Mouse (Mus musculus) MEL (cell line): ENCODE measurements around the gene Armc7. TPM values are rescaled to one million over a fixed set of nuclear protein-coding genes. Genes with fewer than 3 reads are reported as not detected.

Source experiments
- DNase-seq: peaks from one replicate; pipeline ENCODE4 v3.0.0; 2011; ENCODE audit warnings: low read depth, low spot score
- H3K27ac ChIP-seq: 2 replicates; pipeline ENCODE4 v1.5.1; 2012; ENCODE audit warnings: low read depth, mild to moderate bottlenecking, control low read depth, low read length, moderate library complexity; ENCODE audit not compliant: control insufficient read depth
- H3K27me3 ChIP-seq, 2 experiments: fragments of 150-350 bp in 1 of 2; sonication (generic) in 1 of 2; 2 replicates each; pipeline ENCODE4 v1.6.1; 2012; ENCODE audit warnings: low read length in 2 of 2, mild to moderate bottlenecking in 2 of 2, improper control_type of control experiment in 1 of 2, moderate library complexity in 1 of 2; ENCODE audit not compliant: insufficient read depth in 2 of 2, control insufficient read depth in 1 of 2
- H3K36me3 ChIP-seq, 2 experiments: 2 replicates each; pipeline ENCODE4 v1.6.1; 2012 to 2014; ENCODE audit warnings: low read length in 2 of 2, improper control_type of control experiment in 1 of 2, inconsistent platforms in 1 of 2, mild to moderate bottlenecking in 1 of 2; ENCODE audit not compliant: insufficient read depth in 2 of 2, control insufficient read depth in 1 of 2
- H3K4me1 ChIP-seq, 2 experiments: fragments of 150-350 bp in 1 of 2; sonication (generic) in 1 of 2; 2 replicates each; pipeline ENCODE4 v1.6.1; 2012; ENCODE audit warnings: low read length in 2 of 2, improper control_type of control experiment in 1 of 2, mild to moderate bottlenecking in 1 of 2; ENCODE audit not compliant: insufficient read depth in 2 of 2, control insufficient read depth in 1 of 2
- H3K4me3 ChIP-seq, 2 experiments: fragments of 150-350 bp in 1 of 2; sonication (generic) in 1 of 2; 2 replicates each; pipeline ENCODE4 v1.5.1; 2012; ENCODE audit warnings: low read depth in 2 of 2, low read length in 2 of 2, mild to moderate bottlenecking in 2 of 2, moderate library complexity in 2 of 2, control low read depth in 1 of 2, improper control_type of control experiment in 1 of 2; ENCODE audit not compliant: control insufficient read depth in 1 of 2, insufficient read depth in 1 of 2
- H3K79me2 ChIP-seq: 2 replicates; pipeline ENCODE4 v1.6.1; 2012; ENCODE audit warnings: mild to moderate bottlenecking, low read length, moderate library complexity; ENCODE audit not compliant: control insufficient read depth, poor library complexity, insufficient read depth
- H3K9ac ChIP-seq: 2 replicates; pipeline ENCODE4 v1.6.1; 2012; ENCODE audit warnings: low read depth, mild to moderate bottlenecking, control low read depth, low read length, moderate library complexity; ENCODE audit not compliant: control insufficient read depth, poor library complexity, severe bottlenecking
- H3K9me3 ChIP-seq: fragments of 150-350 bp; sonication (generic); replicated peaks from 2 replicates; pipeline ENCODE4 v1.6.1; 2012; ENCODE audit warnings: mild to moderate bottlenecking, low read length, improper control_type of control experiment, moderate library complexity; ENCODE audit not compliant: insufficient read depth
- BHLHE40 ChIP-seq: IDR thresholded peaks from 2 replicates; pipeline ENCODE4 v1.6.1; 2012; ENCODE audit warnings: low read depth, mild to moderate bottlenecking, inconsistent platforms, low read length, improper control_type of control experiment, borderline replicate concordance
- CHD1 ChIP-seq: IDR thresholded peaks from 2 replicates; pipeline ENCODE4 v1.6.1; 2012; ENCODE audit warnings: low read depth, mild to moderate bottlenecking, inconsistent platforms, low read length, improper control_type of control experiment
- CTCF ChIP-seq, 3 experiments: IDR thresholded peaks in 2 of 3; conservative IDR thresholded peaks in 1 of 3; 2 replicates each; pipeline ENCODE4 v1.5.1; 2011 to 2012; ENCODE audit warnings: low read length in 3 of 3, low read depth in 2 of 3, mild to moderate bottlenecking in 2 of 3, improper control_type of control experiment in 1 of 3, inconsistent platforms in 1 of 3, mixed read lengths in 1 of 3, moderate library complexity in 1 of 3; ENCODE audit not compliant: control insufficient read depth in 1 of 3, insufficient read depth in 1 of 3, poor library complexity in 1 of 3, severe bottlenecking in 1 of 3
- ELF1 ChIP-seq: IDR thresholded peaks from 2 replicates; pipeline ENCODE4 v1.6.1; 2014; ENCODE audit warnings: low read depth, mild to moderate bottlenecking, inconsistent platforms, low read length, improper control_type of control experiment, moderate library complexity
- EP300 ChIP-seq, 2 experiments: IDR thresholded peaks; 2 replicates each; pipeline ENCODE4 v1.6.1; 2011; ENCODE audit warnings: improper control_type of control experiment in 2 of 2, low read length in 2 of 2, low read depth in 1 of 2, mild to moderate bottlenecking in 1 of 2
- GABPA ChIP-seq: IDR thresholded peaks from 2 replicates; pipeline ENCODE4 v1.6.1; 2012; ENCODE audit warnings: low read depth, mild to moderate bottlenecking, inconsistent platforms, low read length, improper control_type of control experiment, moderate library complexity
- HCFC1 ChIP-seq: IDR thresholded peaks from 2 replicates; pipeline ENCODE4 v1.6.1; 2012; ENCODE audit warnings: low read depth, mild to moderate bottlenecking, inconsistent platforms, low read length, improper control_type of control experiment, moderate library complexity
- JUND ChIP-seq: IDR thresholded peaks from 2 replicates; pipeline ENCODE4 v1.6.1; 2011; ENCODE audit warnings: low read depth, mild to moderate bottlenecking, improper control_type of control experiment, low read length
- KAT2A ChIP-seq: conservative IDR thresholded peaks from 2 replicates; pipeline ENCODE4 v1.6.1; 2012; ENCODE audit warnings: low read depth, low read length, improper control_type of control experiment, inconsistent platforms
- MAFK ChIP-seq: IDR thresholded peaks from 2 replicates; pipeline ENCODE4 v1.6.1; 2011; ENCODE audit warnings: low read depth, mild to moderate bottlenecking, low read length, improper control_type of control experiment, borderline replicate concordance
- MAX ChIP-seq: IDR thresholded peaks from 2 replicates; pipeline ENCODE4 v1.6.1; 2011; ENCODE audit warnings: low read length, improper control_type of control experiment
- MAZ ChIP-seq: IDR thresholded peaks from 2 replicates; pipeline ENCODE4 v1.6.1; 2012; ENCODE audit warnings: low read depth, mild to moderate bottlenecking, inconsistent platforms, low read length, improper control_type of control experiment
- MXI1 ChIP-seq: IDR thresholded peaks from 2 replicates; pipeline ENCODE4 v1.6.1; 2011; ENCODE audit warnings: mild to moderate bottlenecking, low read depth, low read length, improper control_type of control experiment
- MYB ChIP-seq: IDR thresholded peaks from 2 replicates; pipeline ENCODE4 v1.6.1; 2011; ENCODE audit warnings: mild to moderate bottlenecking, low read depth, low read length, improper control_type of control experiment
- MYC ChIP-seq: IDR thresholded peaks from 2 replicates; pipeline ENCODE4 v1.6.1; 2011; ENCODE audit warnings: low read depth, mild to moderate bottlenecking, low read length, improper control_type of control experiment, moderate library complexity
- NELFE ChIP-seq: IDR thresholded peaks from 2 replicates; pipeline ENCODE4 v1.6.1; 2011; ENCODE audit warnings: low read depth, low read length, improper control_type of control experiment
- NRF1 ChIP-seq: IDR thresholded peaks from 2 replicates; pipeline ENCODE4 v1.6.1; 2014; ENCODE audit warnings: low read depth, mild to moderate bottlenecking, inconsistent platforms, low read length, improper control_type of control experiment, moderate library complexity; ENCODE audit not compliant: poor library complexity, insufficient read depth, severe bottlenecking
- POLR2A ChIP-seq, 2 experiments: IDR thresholded peaks; 2 replicates each; pipeline ENCODE4 v1.6.1; 2011 to 2012; ENCODE audit warnings: low read length in 2 of 2, mild to moderate bottlenecking in 2 of 2, control low read depth in 1 of 2, improper control_type of control experiment in 1 of 2, low read depth in 1 of 2, moderate library complexity in 1 of 2; ENCODE audit not compliant: control insufficient read depth in 1 of 2, insufficient read depth in 1 of 2, poor library complexity in 1 of 2
- POLR2AphosphoS2 ChIP-seq: IDR thresholded peaks from 2 replicates; pipeline ENCODE4 v1.6.1; 2011; ENCODE audit warnings: low read length, improper control_type of control experiment
- POLR2AphosphoS5 ChIP-seq: IDR thresholded peaks from 2 replicates; pipeline ENCODE4 v1.6.1; 2012; ENCODE audit warnings: low read depth, borderline replicate concordance, mild to moderate bottlenecking, inconsistent platforms, low read length, moderate library complexity, mixed read lengths
- RAD21 ChIP-seq: IDR thresholded peaks from 2 replicates; pipeline ENCODE4 v1.6.1; 2011; ENCODE audit warnings: mild to moderate bottlenecking, low read depth, low read length, improper control_type of control experiment
- RCOR1 ChIP-seq: IDR thresholded peaks from 2 replicates; pipeline ENCODE4 v1.6.1; 2012; ENCODE audit warnings: low read depth, mild to moderate bottlenecking, inconsistent platforms, low read length, improper control_type of control experiment
- SIN3A ChIP-seq: IDR thresholded peaks from 2 replicates; pipeline ENCODE4 v1.6.1; 2012; ENCODE audit warnings: low read length, improper control_type of control experiment, inconsistent platforms
- SMC3 ChIP-seq: IDR thresholded peaks from 2 replicates; pipeline ENCODE4 v1.6.1; 2011; ENCODE audit warnings: low read depth, low read length, improper control_type of control experiment
- TAL1 ChIP-seq: IDR thresholded peaks from 2 replicates; pipeline ENCODE4 v1.6.1; 2012; ENCODE audit warnings: mild to moderate bottlenecking, inconsistent platforms, low read length, moderate library complexity, mixed read lengths
- TBP ChIP-seq: IDR thresholded peaks from 2 replicates; pipeline ENCODE4 v1.8.0; 2011; ENCODE audit warnings: low read depth, low read length, improper control_type of control experiment
- TCF12 ChIP-seq: IDR thresholded peaks from 2 replicates; pipeline ENCODE4 v1.6.1; 2014; ENCODE audit warnings: low read depth, mild to moderate bottlenecking, inconsistent platforms, low read length, improper control_type of control experiment, moderate library complexity
- UBTF ChIP-seq: IDR thresholded peaks from 2 replicates; pipeline ENCODE4 v1.6.1; 2012; ENCODE audit warnings: low read depth, mild to moderate bottlenecking, inconsistent platforms, low read length, improper control_type of control experiment, moderate library complexity, borderline replicate concordance; ENCODE audit not compliant: insufficient read depth
- USF2 ChIP-seq, 2 experiments: IDR thresholded peaks; 2 replicates each; pipeline ENCODE4 v1.6.1; 2011 to 2012; ENCODE audit warnings: improper control_type of control experiment in 2 of 2, low read length in 2 of 2, borderline replicate concordance in 1 of 2, inconsistent platforms in 1 of 2, low read depth in 1 of 2, mild to moderate bottlenecking in 1 of 2; ENCODE audit not compliant: insufficient read depth in 1 of 2
- ZC3H11A ChIP-seq: IDR thresholded peaks from 2 replicates; pipeline ENCODE4 v1.6.1; 2012; ENCODE audit warnings: low read depth, mild to moderate bottlenecking, inconsistent platforms, low read length, improper control_type of control experiment
- ZMIZ1 ChIP-seq: IDR thresholded peaks from 2 replicates; pipeline ENCODE4 v1.6.1; 2012; ENCODE audit warnings: low read depth, mild to moderate bottlenecking, inconsistent platforms, low read length, improper control_type of control experiment, moderate library complexity
- ZNF384 ChIP-seq: IDR thresholded peaks from 2 replicates; pipeline ENCODE4 v1.6.1; 2012; ENCODE audit warnings: low read depth, mild to moderate bottlenecking, inconsistent platforms, low read length, improper control_type of control experiment
- polyA plus RNA-seq, 2 experiments: library from polyadenylated mRNA; stranded (reverse) in 1 of 2; unstranded in 1 of 2; fragments of >175 nt in 1 of 2; fragments of >200 nt in 1 of 2; gene quantifications; 2 replicates each; pipeline versions ENCODE4 v1.2.1 to v1.2.4; 2012; ENCODE audit warnings: low replicate concordance in 2 of 2, low read depth in 1 of 2; ENCODE audit not compliant: insufficient read length in 2 of 2, insufficient read depth in 1 of 2, missing spikeins in 1 of 2
- total RNA-seq: library from RNA; depleted of rRNA; stranded (reverse); fragments of 300-350 nt; gene quantifications from 2 replicates; pipeline ENCODE4 v1.2.3, GENCODE M21; 2012

The Armc7 gene
- total and polyA plus RNA-seq, 3 experiments: 9.1 to 13.1 TPM; not detected in 1

DNA sequence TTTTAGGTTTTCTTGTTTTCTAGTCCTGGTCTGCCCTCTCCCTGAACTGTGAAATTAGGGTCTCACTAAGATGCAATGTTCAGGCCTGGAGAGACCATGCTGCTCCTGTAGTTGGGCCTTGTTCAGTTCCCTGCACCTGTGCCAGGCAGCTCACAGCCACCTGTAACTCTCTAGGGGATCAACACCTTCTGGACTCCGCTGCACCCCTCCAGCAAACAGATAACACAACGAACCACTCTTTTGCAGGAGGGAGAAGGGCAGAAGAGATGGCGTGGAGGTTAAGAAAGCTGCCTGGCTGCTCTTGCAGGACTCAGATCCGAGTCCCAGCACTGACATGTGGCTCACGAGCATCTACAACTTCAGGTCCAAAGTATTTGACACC is 35.0 kb downstream of the Armc7 start:
- peaks cover 83% of the 10 kb centered on the region for H3K79me2 ChIP-seq
- peak overlapping the region; percentile 2 to 10; a peak in 2 of 4 replicates for H3K4me3 ChIP-seq
- no peak for DNase-seq
- TF ChIP-seq CHD1 (no peak), MAFK (no peak), BHLHE40 (no peak), TCF12 (no peak), EP300 (IDR thresholded peaks at IDR 0.05; ENCODE audit: low read depth in 1 of 2, low read length in 2 of 2) (peak in 1 of 2 experiments; percentile 21; a peak in 1 of 4 replicates)
- H3K27me3 ChIP-seq: no peaks in the 10 kb centered on the region
- H3K4me1 ChIP-seq: peaks cover 37 to 60% of the 10 kb centered on the region in 2 experiments
- peak overlapping the region; percentile 96 for H3K9ac ChIP-seq
- H3K9me3 ChIP-seq: no peaks in the 10 kb centered on the region
- H3K36me3 ChIP-seq: peaks cover 6 to 59% of the 10 kb centered on the region in 2 experiments; a peak in 3 of 4 replicates
- peak overlapping the region; percentile 66 for H3K27ac ChIP-seq

- peak overlapping the region; percentile 78 to 96; a peak in 2 of 4 replicates for H3K4me3 ChIP-seq
- no peak for TF ChIP-seq ELF1
- no peak for TF ChIP-seq TBP
- no peak for TF ChIP-seq SMC3
- TF ChIP-seq JUND: no peak
- no peak for TF ChIP-seq RAD21
- TF ChIP-seq NELFE: no peak
- no peak for TF ChIP-seq ZNF384
- TF ChIP-seq MXI1: peak; percentile 99
- TF ChIP-seq POLR2A (IDR thresholded peaks at IDR 0.05; ENCODE audit: control insufficient read depth in 1 of 2, insufficient read depth in 1 of 2, low read depth in 1 of 2, low read length in 2 of 2, poor library complexity in 1 of 2): no peak
- no peak for TF ChIP-seq KAT2A
- no peak for TF ChIP-seq UBTF
- TF ChIP-seq TAL1: peak; percentile 86
- TF ChIP-seq TCF12: peak; percentile 21; the same call in 1 of the 2 replicates
- TF ChIP-seq MAZ: no peak
- TF ChIP-seq CHD1: 0 out of 2 replicates have a peak, but pooled peaks have one; percentile 41
- no peak for TF ChIP-seq GABPA
- TF ChIP-seq ZMIZ1: no peak
- peak; percentile 95 for TF ChIP-seq MYC
- TF ChIP-seq POLR2AphosphoS5: no peak
- no peak for TF ChIP-seq CTCF (IDR thresholded peaks at IDR 0.05 in 2 of 3, conservative IDR thresholded peaks at IDR 0.05 in 1 of 3; ENCODE audit: control insufficient read depth in 1 of 3, insufficient read depth in 1 of 3, low read depth in 2 of 3, low read length in 3 of 3, poor library complexity in 1 of 3, severe bottlenecking in 1 of 3)
- TF ChIP-seq NRF1: no peak
- TF ChIP-seq MYB: no peak
- TF ChIP-seq USF2 (IDR thresholded peaks at IDR 0.05; ENCODE audit: borderline replicate concordance in 1 of 2, insufficient read depth in 1 of 2, low read depth in 1 of 2, low read length in 2 of 2): no peak
- TF ChIP-seq SIN3A: peak; percentile 97
- TF ChIP-seq MAX: peak; percentile 97
- no peak for TF ChIP-seq POLR2AphosphoS2
- peak; percentile 17; the same call in 1 of the 2 replicates for TF ChIP-seq RCOR1
- no peak for TF ChIP-seq HCFC1
- no peak for TF ChIP-seq BHLHE40
- no peak for TF ChIP-seq ZC3H11A
These were observed 35.7 kb downstream of the Armc7 start for GRCm38 (mm10) chr11:115511121-115511520.

More at GRCm38 (mm10) chr11:115511121-115511520, 35.7 kb downstream of the Armc7 start:
- H3K4me1 ChIP-seq: peaks cover 37 to 60% of the 10 kb centered on the region in 2 experiments
- H3K79me2 ChIP-seq: peaks cover 77% of the 10 kb centered on the region
- peaks cover 4 to 57% of the 10 kb centered on the region in 2 experiments; a peak in 3 of 4 replicates for H3K36me3 ChIP-seq
- H3K27ac ChIP-seq: peak overlapping the region; percentile 66
- H3K27me3 ChIP-seq: no peaks in the 10 kb centered on the region
- H3K9me3 ChIP-seq: no peaks in the 10 kb centered on the region
- peak; percentile 79 for DNase-seq
- peak overlapping the region; percentile 96 for H3K9ac ChIP-seq
